Mouse (Mus musculus) hindbrain, embryonic 10.5 days (tissue): ENCODE data around the gene Trpt1. TPM values are rescaled to one million over a fixed set of nuclear protein-coding genes. Genes with fewer than 3 reads are reported as not detected.

Experiments
- DNase-seq: peaks from one replicate; pipeline ENCODE4 v3.0.0-alpha.2; 2017; ENCODE audit warnings: low spot score
- H3K27ac ChIP-seq: fragments of 300-500 bp; sonication (generic); 2 replicates; pipeline ENCODE4 v1.5.1; 2016; ENCODE audit warnings: mild to moderate bottlenecking, moderate library complexity
- H3K27me3 ChIP-seq: fragments of 300-500 bp; sonication (generic); 2 replicates; pipeline ENCODE4 v1.6.1; 2016; ENCODE audit warnings: mild to moderate bottlenecking; ENCODE audit not compliant: poor library complexity, insufficient read depth, severe bottlenecking
- H3K36me3 ChIP-seq: fragments of 300-500 bp; sonication (generic); 2 replicates; pipeline ENCODE4 v1.6.1; 2016; ENCODE audit warnings: mild to moderate bottlenecking, moderate library complexity
- H3K4me1 ChIP-seq: fragments of 300-500 bp; sonication (generic); replicated peaks from 2 replicates; pipeline ENCODE4 v1.6.1; 2016; ENCODE audit warnings: mild to moderate bottlenecking
- H3K4me3 ChIP-seq: fragments of 300-500 bp; sonication (generic); 2 replicates; pipeline ENCODE4 v1.5.1; 2016; ENCODE audit warnings: mild to moderate bottlenecking, moderate library complexity
- H3K9me3 ChIP-seq: fragments of 300-500 bp; sonication (generic); 2 replicates; pipeline ENCODE4 v1.6.1; 2016; ENCODE audit warnings: mild to moderate bottlenecking, moderate library complexity
- WGBS: fragments of 180-500 bp; shearing (Covaris S2); methylation state at CpG from one replicate; pipeline ENCODE4 v1.1.7; 2016; 5-methylcytosine and 5-hydroxymethylcytosine counted together
- polyA plus RNA-seq: library from polyadenylated mRNA; unstranded; fragments of >200 nt; fragmentation: Nextera tagmentation; extraction: Ambion mirVana; gene quantifications from 2 replicates; pipeline ENCODE4 v1.2.1, GENCODE M21; 2016

The Trpt1 gene
- polyA plus RNA-seq = 9.9 and 13.5 TPM in 2 replicates

- peak; percentile 90 for DNase-seq
- peaks cover 31% of the 10 kb centered on the region for H3K36me3 ChIP-seq
- peak within 1 kb of the TSS; percentile 90 for H3K27ac ChIP-seq
- no peaks in the 10 kb centered on the region for H3K9me3 ChIP-seq
- H3K4me3 ChIP-seq = peak within 1 kb of the TSS; percentile 72
- under 1% methylated on average over 24 of the region's 24 CpGs for WGBS
- H3K27me3 ChIP-seq = no peaks in the 10 kb centered on the region
- H3K4me1 ChIP-seq = peaks cover 55% of the 10 kb centered on the region
These were observed at the start of gene Trpt1, which contains the start of gene Nudt22 for GRCm38 (mm10) chr19:6996006-6996405. Gene Trpt1 (plus strand): TSS chr19:6996131. Gene Nudt22 (minus strand): TSS chr19:6996117.

GRCm38 (mm10) chr19:6947742-6948141 is 48.2 kb upstream of the Trpt1 start:
- no peak for DNase-seq
- no peak overlapping the region for H3K27ac ChIP-seq
- H3K4me3 ChIP-seq = no peak overlapping the region
- no peaks in the 10 kb centered on the region for H3K9me3 ChIP-seq
- peaks cover 26% of the 10 kb centered on the region for H3K4me1 ChIP-seq
- H3K36me3 ChIP-seq = peaks cover 21% of the 10 kb centered on the region
- H3K27me3 ChIP-seq = no peaks in the 10 kb centered on the region
- WGBS = 63% methylated on average over 4 of the region's 4 CpGs

DNA sequence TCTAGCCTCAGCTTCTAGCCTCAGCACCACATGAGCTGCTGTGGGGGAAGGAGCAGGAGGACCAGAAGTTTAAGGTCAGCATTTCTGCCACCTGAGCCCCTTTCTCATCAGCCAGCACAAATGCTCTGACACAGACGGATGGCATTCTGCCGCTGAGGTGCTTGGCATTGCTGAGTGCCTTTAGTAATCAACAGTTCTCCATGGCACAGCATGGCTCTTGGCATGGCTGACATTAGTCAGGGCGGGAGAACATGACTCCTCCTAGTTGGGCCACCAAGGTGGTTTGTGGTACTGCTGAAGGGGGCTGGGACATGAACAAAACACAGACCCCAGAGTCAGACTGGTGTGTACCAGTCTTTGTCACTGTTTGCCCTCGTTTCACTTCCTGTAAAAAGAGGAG is 47.7 kb upstream of the Trpt1 start:
- Histone ChIP-seq H3K27me3 (no peaks in the 10 kb centered on the region), H3K9me3 (no peaks in the 10 kb centered on the region)
- 82% methylated on average over 4 of the region's 4 CpGs for WGBS

GRCm38 (mm10) chr19:6949532-6949931 is 46.4 kb upstream of the Trpt1 start:
- Histone ChIP-seq H3K4me1 (peaks cover 34% of the 10 kb centered on the region), H3K27me3 (no peaks in the 10 kb centered on the region), H3K9me3 (no peaks in the 10 kb centered on the region), H3K27ac (no peak overlapping the region), H3K4me3 (peak overlapping the region; percentile 65; the same call in 1 of the 2 replicates), H3K36me3 (peaks cover 28% of the 10 kb centered on the region)
- 92% methylated on average over 5 of the region's 5 CpGs for WGBS
- DNase-seq = no peak

More for the DNA sequence above, 47.7 kb upstream of the Trpt1 start:
- Histone ChIP-seq H3K27ac (no peak overlapping the region), H3K4me3 (no peak overlapping the region), H3K4me1 (peaks cover 26% of the 10 kb centered on the region), H3K36me3 (peaks cover 21% of the 10 kb centered on the region)
- DNase-seq = no peak

DNA sequence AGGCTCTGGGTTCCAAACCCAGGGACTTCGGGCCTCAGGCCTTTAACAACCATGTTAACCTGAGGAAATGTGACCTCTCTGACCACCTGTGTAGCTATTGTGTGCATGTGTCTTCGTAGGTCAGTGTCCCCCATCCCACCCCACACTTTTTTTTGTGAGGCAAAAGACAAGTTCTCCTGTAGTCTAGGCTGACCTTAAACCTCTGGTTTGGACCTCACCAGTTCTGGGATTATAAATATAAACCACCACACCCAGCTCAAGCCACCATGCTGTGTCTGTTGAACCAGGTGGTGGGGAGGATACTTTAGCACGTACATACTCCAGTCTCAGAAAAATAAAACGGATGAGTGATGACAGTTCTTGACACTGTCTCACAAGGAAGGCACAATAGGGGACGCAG is 46.0 kb upstream of the Trpt1 start:
- Histone ChIP-seq H3K9me3 (no peaks in the 10 kb centered on the region), H3K4me3 (peak overlapping the region; percentile 65), H3K4me1 (peaks cover 34% of the 10 kb centered on the region), H3K36me3 (peaks cover 28% of the 10 kb centered on the region), H3K27me3 (no peaks in the 10 kb centered on the region), H3K27ac (peak overlapping the region; percentile 97)
- whole genome bisulfite sequencing = 52% methylated on average over 5 of the region's 5 CpGs
- DNase-seq = no peak

- Histone ChIP-seq H3K36me3 (peaks cover 29% of the 10 kb centered on the region), H3K27me3 (no peaks in the 10 kb centered on the region), H3K4me3 (peak overlapping the region; percentile 65), H3K4me1 (peaks cover 34% of the 10 kb centered on the region), H3K9me3 (no peaks in the 10 kb centered on the region), H3K27ac (peak overlapping the region; percentile 97)
- peak; percentile 75 for DNase-seq
- WGBS = under 1% methylated on average over 28 of the region's 28 CpGs
These were observed 45.2 kb upstream of the Trpt1 start for GRCm38 (mm10) chr19:6950613-6951153.

- Histone ChIP-seq H3K4me3 (peak overlapping the region; percentile 65), H3K27ac (peak overlapping the region; percentile 97), H3K27me3 (no peaks in the 10 kb centered on the region), H3K9me3 (no peaks in the 10 kb centered on the region), H3K4me1 (peaks cover 39% of the 10 kb centered on the region), H3K36me3 (peaks cover 33% of the 10 kb centered on the region)
- DNase-seq = peak; percentile 93
- under 1% methylated on average over 35 of the region's 35 CpGs for WGBS
These were observed 44.5 kb upstream of the Trpt1 start for GRCm38 (mm10) chr19:6951381-6951968.

DNA sequence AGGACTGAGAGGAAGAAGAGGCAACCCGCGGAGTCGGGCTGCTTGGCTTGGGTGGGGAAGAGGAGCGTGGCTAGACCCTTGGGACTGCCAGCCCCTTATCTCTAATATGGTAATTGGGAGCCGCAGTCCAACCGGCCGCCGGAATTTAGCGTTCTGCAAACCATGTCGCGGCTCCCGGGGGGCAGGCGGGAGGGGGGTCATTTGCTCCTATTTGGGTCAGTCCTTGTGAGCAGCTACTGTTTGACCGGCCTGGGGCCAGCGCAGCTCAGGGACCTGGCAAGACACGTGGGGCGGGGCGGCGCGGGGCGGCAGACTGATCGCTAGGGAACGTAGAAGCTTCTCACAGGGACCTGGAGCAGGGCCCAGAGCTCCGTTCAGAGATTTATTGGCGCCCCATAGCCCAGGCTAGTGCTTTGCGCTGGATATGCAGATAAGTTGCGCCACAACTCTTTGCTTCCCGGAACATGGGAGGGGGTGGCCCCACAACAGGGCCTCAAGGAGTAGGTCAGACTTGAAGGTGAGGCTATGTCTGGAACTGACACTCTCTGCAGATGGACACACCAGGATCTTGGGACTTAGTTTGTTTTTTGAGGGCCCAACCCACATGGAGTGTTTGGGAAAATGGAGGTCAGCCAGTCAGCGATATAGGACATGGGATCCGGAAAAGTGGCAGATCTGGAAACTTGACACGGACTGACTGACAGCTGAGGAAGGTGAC is 43.8 kb upstream of the Trpt1 start:
- DNase-seq = peak; percentile 64
- no peaks in the 10 kb centered on the region for H3K27me3 ChIP-seq
- H3K36me3 ChIP-seq = peaks cover 37% of the 10 kb centered on the region
- no peaks in the 10 kb centered on the region for H3K9me3 ChIP-seq
- peaks cover 39% of the 10 kb centered on the region for H3K4me1 ChIP-seq
- peak overlapping the region; percentile 97 for H3K27ac ChIP-seq
- H3K4me3 ChIP-seq = peak overlapping the region; percentile 65
- WGBS = 2% methylated on average over 31 of the region's 31 CpGs

DNA sequence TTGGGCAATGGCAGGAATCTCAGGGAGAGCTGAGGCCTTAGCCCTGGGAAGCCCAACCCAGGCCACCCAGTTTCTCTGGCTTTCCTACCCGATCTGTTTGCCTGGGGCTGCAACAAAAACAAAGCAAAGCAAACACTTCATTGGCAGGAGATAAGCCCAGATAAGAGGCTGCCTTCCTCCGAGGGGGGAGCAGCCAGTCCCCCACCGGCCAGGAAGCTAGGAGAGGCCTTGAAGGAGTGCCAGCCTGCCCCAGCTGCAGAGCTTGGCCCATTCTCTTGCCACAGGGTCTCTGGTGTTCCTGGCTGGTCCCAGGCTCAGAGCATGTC is 43.3 kb upstream of the Trpt1 start:
- H3K36me3 ChIP-seq = peaks cover 43% of the 10 kb centered on the region
- no peaks in the 10 kb centered on the region for H3K9me3 ChIP-seq
- DNase-seq = no peak
- WGBS = 22% methylated on average over 3 of the region's 3 CpGs
- H3K4me1 ChIP-seq = peaks cover 39% of the 10 kb centered on the region
- peak overlapping the region; percentile 65 for H3K4me3 ChIP-seq
- H3K27me3 ChIP-seq = no peaks in the 10 kb centered on the region
- peak overlapping the region; percentile 97 for H3K27ac ChIP-seq

- Histone ChIP-seq H3K36me3 (peaks cover 49% of the 10 kb centered on the region), H3K4me1 (peaks cover 39% of the 10 kb centered on the region), H3K27me3 (no peaks in the 10 kb centered on the region), H3K9me3 (no peaks in the 10 kb centered on the region), H3K4me3 (peak overlapping the region; percentile 0; the same call in 1 of the 2 replicates), H3K27ac (peak overlapping the region; percentile 25; the same call in 1 of the 2 replicates)
- WGBS = 65% methylated on average over 9 of the region's 9 CpGs
- no peak for DNase-seq
These were observed 41.9 kb upstream of the Trpt1 start for GRCm38 (mm10) chr19:6954046-6954445.

DNA sequence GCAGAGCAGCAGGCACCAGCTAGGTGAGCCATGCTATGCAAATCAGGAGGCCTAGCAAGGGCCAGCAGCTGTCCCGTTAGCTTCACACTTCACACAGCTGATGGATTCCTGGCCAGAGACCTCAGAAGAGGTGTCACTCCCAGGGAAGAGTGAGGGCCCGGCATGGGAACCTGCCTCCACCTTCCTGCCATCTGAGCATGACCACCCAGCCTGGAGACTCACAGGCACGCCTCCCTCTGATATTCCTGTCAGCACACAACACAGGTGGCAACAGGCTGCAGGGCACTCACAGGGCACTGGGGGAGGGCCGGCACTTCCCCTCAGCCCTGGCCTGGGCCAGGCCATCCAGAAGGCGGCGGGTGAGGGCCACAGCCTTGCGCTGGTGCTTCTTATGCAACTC is 40.5 kb upstream of the Trpt1 start:
- WGBS = 88% methylated on average over 7 of the region's 7 CpGs

DNA sequence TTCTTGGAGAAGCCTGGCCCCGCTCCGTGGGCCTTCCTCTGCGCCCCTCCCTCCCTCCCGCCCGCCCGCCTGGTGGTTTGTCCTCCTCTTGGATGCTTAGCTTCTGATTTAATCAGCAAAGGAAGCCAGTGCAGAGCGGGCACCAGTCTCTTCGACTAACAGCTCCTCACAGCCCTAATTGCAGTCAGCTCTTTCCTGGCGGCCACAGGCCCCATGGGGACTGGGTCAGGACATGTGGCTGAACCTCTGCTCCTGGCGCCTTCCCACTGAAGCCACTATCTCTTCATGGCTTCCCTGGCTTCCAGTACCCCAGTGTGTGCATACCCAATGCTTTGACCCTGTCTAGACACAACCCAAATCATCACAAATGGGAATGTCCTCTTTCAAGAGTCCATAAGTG is 39.5 kb upstream of the Trpt1 start:
- H3K27ac ChIP-seq = 0 out of 2 replicates have a peak overlapping the region, but pooled peaks have one; percentile 35
- no peaks in the 10 kb centered on the region for H3K27me3 ChIP-seq
- no peak for DNase-seq
- H3K4me1 ChIP-seq = peaks cover 27% of the 10 kb centered on the region
- 85% methylated on average over 10 of the region's 10 CpGs for WGBS
- no peaks in the 10 kb centered on the region for H3K9me3 ChIP-seq
- H3K36me3 ChIP-seq = peaks cover 65% of the 10 kb centered on the region
- 0 out of 2 replicates have a peak overlapping the region, but pooled peaks have one; percentile 9 for H3K4me3 ChIP-seq

More for the DNA sequence above, 40.5 kb upstream of the Trpt1 start:
- DNase-seq = no peak
- H3K9me3 ChIP-seq = no peaks in the 10 kb centered on the region
- H3K4me3 ChIP-seq = no peak overlapping the region
- peaks cover 29% of the 10 kb centered on the region for H3K4me1 ChIP-seq
- H3K27me3 ChIP-seq = no peaks in the 10 kb centered on the region
- peaks cover 63% of the 10 kb centered on the region for H3K36me3 ChIP-seq
- no peak overlapping the region for H3K27ac ChIP-seq
